9 mouse cellular contexts compared by ENCODE assay signal in the genomic region with DNA sequence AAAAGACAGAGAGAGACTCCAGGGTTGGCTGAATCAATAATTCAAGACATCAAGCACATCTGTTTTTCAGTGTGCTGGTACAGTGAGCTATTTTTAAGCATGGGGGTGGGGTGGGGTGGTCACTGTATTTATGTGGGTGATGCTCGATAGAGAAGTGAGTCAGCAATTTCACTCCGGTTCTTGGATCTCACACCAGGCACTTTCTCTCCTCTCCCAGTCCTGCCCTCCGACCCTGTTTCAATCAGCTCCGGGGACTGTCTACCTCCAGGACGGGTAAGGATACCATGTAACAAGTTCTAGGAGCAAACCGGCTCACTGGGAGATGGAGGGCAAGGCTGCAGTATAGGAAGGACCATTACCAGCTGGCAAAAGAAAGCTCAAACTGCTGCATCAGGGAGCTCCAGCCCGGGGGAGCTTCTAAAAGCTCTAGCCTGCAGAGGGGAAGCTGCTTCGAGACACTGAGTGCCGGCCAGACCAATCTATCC. TPM values are rescaled to one million over a fixed set of nuclear protein-coding genes. Genes with fewer than 3 reads are reported as not detected.
A peak's percentile ranks its signal among the peaks of the same experiment; 100 is the strongest.
DNase-seq lines count a peak whose midpoint lies in the region; ATAC-seq lines count a peak whose summit lies in the region.
"Had no signal": no experiment of that assay in that cellular context is flagged by ENCODE, and none has a peak within 500 bp of the region (broad histone marks: within the 10 kb centered on the region; RNA-seq: fewer than 3 reads in every experiment).

No protein-coding gene starts in this region.

- no peak for DNase-seq in frontal cortex, postnatal 25 days (ENCODE audit: low spot score in 2 of 2)
- DNase-seq in 3134 (ENCODE audit: extremely low read depth, insufficient read length, low spot score) = peak; percentile 59
- DNase-seq in c-Kit-positive CD71-positive TER-119-positive erythroid progenitor cells, embryonic 14.5 days (ENCODE audit: low spot score) = peak; percentile 80
- DNase-seq in urinary bladder, postnatal 36 days (ENCODE audit: low spot score in 2 of 2) = no peak
- no peak for DNase-seq in right cerebral cortex, postnatal 10 days (ENCODE audit: low spot score in 2 of 2)
- no peak for DNase-seq in gastrocnemius, postnatal 36 days

- 31% methylated on average over 9 of the region's 9 CpGs for WGBS in liver, embryonic 12.5 days (ENCODE audit: insufficient replicate concordance)

- peaks cover 45% of the 10 kb centered on the region for H3K4me1 ChIP-seq in liver, embryonic 12.5 days

- H3K9me3 ChIP-seq in liver, embryonic 12.5 days (replicated peaks) = 0 out of 2 replicates have a peak, but pooled peaks cover 3% of the 10 kb centered on the region

- H3K27me3 ChIP-seq in liver, embryonic 12.5 days (replicated peaks) = no peaks in the 10 kb centered on the region
- H3K27me3 ChIP-seq: CH12.LX had no signal

- intact Hi-C loops in gastrocnemius, postnatal 36 days (cut with DNase I) = no loop called here

- peak; percentile 59 for ATAC-seq in frontal cortex, adult (ENCODE audit: low TSS enrichment)
- peak; percentile 87 for ATAC-seq in liver, embryonic 12.5 days

- H3K36me3 ChIP-seq in liver, embryonic 12.5 days = peaks cover 32% of the 10 kb centered on the region

- peak overlapping the region; percentile 78 for H3K9ac ChIP-seq in liver, embryonic 12.5 days

- peak overlapping the region; percentile 63 for H3K4me3 ChIP-seq in liver, embryonic 12.5 days

- H3K27ac ChIP-seq in liver, embryonic 12.5 days = peak overlapping the region; percentile 95

- peak overlapping the region; percentile 70 for H3K4me2 ChIP-seq in liver, embryonic 12.5 days

RNA-seq across cellular contexts. Expression of a gene that starts 10.6 kb away (rescaled TPM):
- 35.6 and 37.1 TPM in 2 replicates for polyA plus RNA-seq in liver, embryonic 12.5 days (2016; fragmentation: Nextera tagmentation; extraction: Ambion mirVana)
- total RNA-seq in gastrocnemius, postnatal 36 days (2021) = 10 to 100 TPM; 56.2 to 60.0 TPM

RNA-seq across cellular contexts. Expression of a gene that starts 43.7 kb away (rescaled TPM):
- polyA plus RNA-seq in liver, embryonic 12.5 days (2016; fragmentation: Nextera tagmentation; extraction: Ambion mirVana) = 84.0 and 87.0 TPM in 2 replicates
- 10 to 100 TPM; 51.1 to 52.6 TPM for total RNA-seq in gastrocnemius, postnatal 36 days (2021)

Comparison
In these comparisons a context has a peak if more than half of its experiments do, and no peak if none do; other contexts are left out.
1. DNase-seq: peak in 3134 (single experiment) and c-Kit-positive CD71-positive TER-119-positive erythroid progenitor cells, embryonic 14.5 days (single experiment); none in frontal cortex, postnatal 25 days (0 of 2), urinary bladder, postnatal 36 days (0 of 2), right cerebral cortex, postnatal 10 days (0 of 2) and gastrocnemius, postnatal 36 days (0 of 2).